In genomic region chr15:6953556-6953955, GRCm38 (mm10) we compare ENCODE assay signal across 20 mouse cellular contexts.
A peak's percentile ranks its signal among the peaks of the same experiment; 100 is the strongest.
DNase-seq lines count a peak whose midpoint lies in the region; ATAC-seq and TF ChIP-seq lines count a peak whose summit lies in the region.
"Had no signal": no experiment of that assay in that cellular context is flagged by ENCODE, and none has a peak within 500 bp of the region (broad histone marks: within the 10 kb centered on the region; RNA-seq: fewer than 3 reads in every experiment).

No protein-coding gene starts in this region.

- no peak for TF ChIP-seq CTCF in stomach, postnatal 0 days (IDR thresholded peaks at IDR 0.05; ENCODE audit: low read depth)

- no peaks in the 10 kb centered on the region for H3K9me3 ChIP-seq in stomach, embryonic 16.5 days (replicated peaks; ENCODE audit: control insufficient read depth, low read length)
- H3K9me3 ChIP-seq in stomach, postnatal 0 days (ENCODE audit: control insufficient read depth, low read length): no peaks in the 10 kb centered on the region
- H3K9me3 ChIP-seq: G1E; heart, embryonic 13.5 days; hindbrain, embryonic 15.5 days; kidney, embryonic 15.5 days had no signal

- H3K4me2 ChIP-seq in stomach, embryonic 16.5 days (ENCODE audit: low read depth, low read length): no peak overlapping the region
- H3K4me2 ChIP-seq in stomach, postnatal 0 days (replicated peaks; ENCODE audit: low read depth): no peak overlapping the region
- H3K4me2 ChIP-seq: heart, embryonic 13.5 days; hindbrain, embryonic 15.5 days; kidney, embryonic 15.5 days had no signal

- DNase-seq in embryo, embryonic 11 days: peak; percentile 19
- DNase-seq in embryo, embryonic 9.5 days (ENCODE audit: extremely low spot score): no peak
- DNase-seq in left cerebral cortex, postnatal 25 days (ENCODE audit: low spot score in 2 of 2): peak; percentile 9 to 36
- DNase-seq in left cerebral cortex, postnatal 10 days (ENCODE audit: extremely low spot score in 1 of 2, low spot score in 2 of 2): no peak
- DNase-seq in stomach, postnatal 0 days (ENCODE audit: low spot score): no peak
- DNase-seq in telencephalon, adult 2 months (ENCODE audit: low read depth, low spot score): peak; percentile 32
- no peak for DNase-seq in cerebellum, adult 18-20 months
- DNase-seq: cerebellum, adult 9-10 months; kidney, postnatal 4 days; liver, postnatal 0 days; lung, postnatal 14 days; thymus, postnatal 14 days had no signal

- H3K27ac ChIP-seq in stomach, embryonic 16.5 days (ENCODE audit: low read length): no peak overlapping the region
- H3K27ac ChIP-seq in stomach, postnatal 0 days (replicated peaks): no peak overlapping the region
- H3K27ac ChIP-seq: heart, embryonic 13.5 days; hindbrain, embryonic 15.5 days; kidney, embryonic 15.5 days had no signal

- no peak overlapping the region for H3K9ac ChIP-seq in stomach, embryonic 16.5 days (ENCODE audit: low read length)
- no peak overlapping the region for H3K9ac ChIP-seq in stomach, postnatal 0 days (ENCODE audit: low read length)
- H3K9ac ChIP-seq: heart, embryonic 13.5 days; hindbrain, embryonic 15.5 days; kidney, embryonic 15.5 days; liver, postnatal 0 days had no signal

- intact Hi-C loops in left cerebral cortex, postnatal 25 days (cut with DNase I): no loop called here
- intact Hi-C loops in left cerebral cortex, postnatal 10 days (cut with DNase I): no loop called here

- no peak overlapping the region for H3K4me3 ChIP-seq in stomach, embryonic 16.5 days (replicated peaks; ENCODE audit: low read length)
- H3K4me3 ChIP-seq in stomach, postnatal 0 days (ENCODE audit: low read depth, low read length): no peak overlapping the region
- H3K4me3 ChIP-seq: heart, embryonic 13.5 days; hindbrain, embryonic 15.5 days; kidney, embryonic 15.5 days; megakaryocyte, embryonic 14.5 days had no signal

- no peaks in the 10 kb centered on the region for H3K36me3 ChIP-seq in stomach, embryonic 16.5 days (ENCODE audit: control insufficient read depth, insufficient read depth, low read length)
- no peaks in the 10 kb centered on the region for H3K36me3 ChIP-seq in stomach, postnatal 0 days (ENCODE audit: control insufficient read depth, insufficient read depth, low read length)
- H3K36me3 ChIP-seq: G1E; heart, embryonic 13.5 days; hindbrain, embryonic 15.5 days; kidney, embryonic 15.5 days had no signal

- no peaks in the 10 kb centered on the region for H3K27me3 ChIP-seq in stomach, embryonic 16.5 days (ENCODE audit: control insufficient read depth, insufficient read depth, low read length)
- no peaks in the 10 kb centered on the region for H3K27me3 ChIP-seq in stomach, postnatal 0 days (ENCODE audit: control insufficient read depth, insufficient read depth, low read length)
- H3K27me3 ChIP-seq: heart, embryonic 13.5 days; hindbrain, embryonic 15.5 days; kidney, embryonic 15.5 days had no signal

- no peak for TF ChIP-seq EP300 in stomach, postnatal 0 days (optimal IDR thresholded peaks at IDR 0.05)

- 0 out of 2 replicates have a peak, but pooled peaks have one; percentile 13 for ATAC-seq in stomach, embryonic 16.5 days (ENCODE audit: insufficient read depth, low FRiP score)
- ATAC-seq in stomach, postnatal 0 days (ENCODE audit: low FRiP score, low TSS enrichment): no peak
- ATAC-seq: CD4-positive, CD25-positive, alpha-beta regulatory T cell, adult 4 months; intestine, postnatal 0 days; liver, postnatal 0 days had no signal

- WGBS in stomach, embryonic 16.5 days: 31% methylated on average over 7 of the region's 7 CpGs
- 35% methylated on average over 7 of the region's 7 CpGs for WGBS in stomach, postnatal 0 days

- peaks cover 3% of the 10 kb centered on the region; the same call in 1 of the 2 replicates for H3K4me1 ChIP-seq in stomach, embryonic 16.5 days (ENCODE audit: control insufficient read depth, insufficient read depth, low read length)
- peaks cover 3% of the 10 kb centered on the region; the same call in 1 of the 2 replicates for H3K4me1 ChIP-seq in stomach, postnatal 0 days (replicated peaks; ENCODE audit: control insufficient read depth, insufficient read depth)
- H3K4me1 ChIP-seq: heart, embryonic 13.5 days; kidney, embryonic 15.5 days; megakaryocyte, embryonic 14.5 days had no signal

Comparison
In these comparisons a context has a peak if more than half of its experiments do, and no peak if none do; other contexts are left out.
1. DNase-seq: peak in embryo, embryonic 11 days (single experiment), left cerebral cortex, postnatal 25 days (2 of 2) and telencephalon, adult 2 months (single experiment); none in embryo, embryonic 9.5 days (single experiment), left cerebral cortex, postnatal 10 days (0 of 2), stomach, postnatal 0 days (single experiment) and cerebellum, adult 18-20 months (0 of 2).